Mouse (Mus musculus) activated CD4-positive, CD25-positive, alpha-beta regulatory T cell (primary cell): Measurements from ENCODE around the gene Gm4491. TPM values are rescaled to one million over a fixed set of nuclear protein-coding genes. Genes with fewer than 3 reads are reported as not detected.

Experiments used
- polyA plus RNA-seq, 2 experiments: library from polyadenylated mRNA; unstranded; fragments of 100-300 nt; shearing (Covaris generic); gene quantifications; one replicate each; pipeline ENCODE4 v1.2.1; 2017

Gm4491 gene
- under 1 TPM in 1 of 2 experiments, not detected in 1; 0.15 TPM for polyA plus RNA-seq

GRCm38 (mm10) chr14:57115823-57116544 lies at the start of gene Gm4491:
Gene Gm4491, minus strand, starts transcription at chr14:57115883.

GRCm38 (mm10) chr14:57133161-57133661 lies 17.5 kb upstream of the Gm4491 start, which contains the start of gene Gjb6:
Gene Gjb6, minus strand, starts transcription at chr14:57133611.

GRCm38 (mm10) chr14:57104106-57105023 lies 11.3 kb downstream of the Gm4491 start, which contains the start of gene Gjb2:
Gene Gjb2, minus strand, starts transcription at chr14:57104702.

Other genes starting within 250 kb of the Gm4491 start
- 10 to 100 TPM; 53.3 to 58.5 TPM for gene Zmym2, start 229.2 kb downstream of the Gm4491 start, polyA plus RNA-seq
- gene Gja3, start 57.8 kb downstream of the Gm4491 start, polyA plus RNA-seq: under 1 TPM in 1 of 2 experiments, not detected in 1; 0.31 TPM
- gene Gjb2, start 11.2 kb downstream of the Gm4491 start, polyA plus RNA-seq: 1 to 10 TPM; 2.5 to 5.4 TPM
- not detected for gene Gjb6, start 17.7 kb upstream of the Gm4491 start, polyA plus RNA-seq